Mouse (Mus musculus) yolk sac, embryonic 10.5 days (tissue): ENCODE data around the gene Dvl3.

Experiments
- DNase-seq: peaks from one replicate; pipeline ENCODE4 v3.0.0-alpha.2; 2017; ENCODE audit warnings: low spot score

Dvl3 gene

GRCm38 (mm10) chr16:20547423-20547822 is 30.6 kb downstream of the Dvl3 start:
- DNase-seq: peak; percentile 14

DNA sequence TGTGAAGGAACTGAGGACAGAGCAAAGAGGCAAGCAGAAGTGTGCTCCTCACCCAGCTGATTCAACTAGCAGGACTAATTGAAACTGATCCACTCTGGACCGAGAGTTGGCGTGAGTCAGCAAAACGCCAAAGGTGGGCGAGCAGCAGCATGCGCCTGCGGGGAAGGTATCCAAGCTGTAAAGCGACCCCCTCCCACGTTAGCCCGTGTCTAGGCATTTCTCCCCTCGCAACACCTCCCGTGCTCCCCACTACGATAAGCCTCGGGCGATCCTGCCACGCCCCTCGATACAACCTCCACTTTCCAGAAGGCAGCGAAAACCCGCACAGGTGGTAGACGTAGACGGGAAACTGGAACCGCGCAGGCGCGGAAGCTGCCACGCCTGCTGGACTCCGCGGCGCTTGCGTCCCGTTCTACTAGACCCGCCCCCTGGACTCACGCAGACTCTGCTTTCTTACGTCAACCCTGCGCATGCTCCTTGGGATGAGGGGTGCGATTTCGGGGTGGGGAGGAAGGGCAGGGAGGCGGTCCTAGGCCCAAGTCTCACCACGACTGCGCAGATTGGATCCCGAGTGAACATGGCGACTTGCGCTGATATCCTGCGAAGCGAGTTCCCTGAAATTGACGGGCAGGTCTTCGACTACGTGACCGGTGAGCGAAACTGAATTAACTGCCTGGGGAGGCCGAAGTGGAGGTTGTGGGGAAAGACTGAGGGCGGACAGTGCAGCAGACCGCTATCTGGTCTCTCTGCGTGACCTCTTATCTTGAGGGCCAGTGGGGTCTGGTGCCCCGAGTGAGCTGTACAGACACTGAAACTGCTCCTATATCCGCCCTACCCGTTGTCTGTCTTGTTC is 31.5 kb downstream of the Dvl3 start, which contains the start of gene Abcf3:
Gene Abcf3 (plus strand): TSS at position 482 of the 853 bp plus-strand sequence.
- peak; percentile 99 for DNase-seq

GRCm38 (mm10) chr16:20549161-20549560 is 32.4 kb downstream of the Dvl3 start:
- no peak for DNase-seq

DNA sequence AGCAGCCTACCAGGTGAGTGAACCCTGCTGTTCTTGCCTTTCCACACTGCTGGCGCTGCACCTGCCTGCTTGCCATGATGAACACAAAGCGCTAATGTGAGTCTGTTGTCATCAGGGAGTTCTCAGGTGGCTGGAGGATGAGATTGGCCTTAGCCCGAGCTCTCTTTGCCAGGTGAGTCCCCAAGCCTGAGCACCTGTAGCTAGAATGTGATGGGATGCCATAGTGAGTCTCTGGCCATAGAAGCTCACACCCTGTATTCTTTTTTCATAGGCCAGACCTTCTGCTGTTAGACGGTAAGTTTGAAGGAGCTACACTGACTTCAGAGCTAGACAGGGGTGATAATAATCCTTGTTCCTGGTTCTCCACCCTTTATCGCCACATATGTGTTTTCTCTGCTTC is 34.9 kb downstream of the Dvl3 start:
- no peak for DNase-seq

- no peak for DNase-seq
These were observed 35.8 kb downstream of the Dvl3 start for GRCm38 (mm10) chr16:20552594-20552993.

- no peak for DNase-seq
These were observed 38.2 kb downstream of the Dvl3 start for GRCm38 (mm10) chr16:20555000-20555399.

GRCm38 (mm10) chr16:20557381-20557780 is 40.6 kb downstream of the Dvl3 start:
- DNase-seq: no peak

GRCm38 (mm10) chr16:20565075-20565474 is 48.3 kb downstream of the Dvl3 start:
- DNase-seq: no peak
